Mouse (Mus musculus) lung, adult 2 months (tissue): ENCODE results near the gene 1700001O22Rik.

Experiments
- CTCF ChIP-seq: fragments of 200-500 bp; IDR thresholded peaks from 2 replicates; pipeline ENCODE4 v1.5.1; 2011; ENCODE audit warnings: mild to moderate bottlenecking, low read length, control low read depth; ENCODE audit not compliant: insufficient read depth
- POLR2A ChIP-seq: fragments of 200-500 bp; IDR thresholded peaks from 2 replicates; pipeline ENCODE4 v1.6.1; 2011; ENCODE audit warnings: low read depth, mild to moderate bottlenecking, control low read depth, low read length, borderline replicate concordance; ENCODE audit errors: extremely low read depth

DNA sequence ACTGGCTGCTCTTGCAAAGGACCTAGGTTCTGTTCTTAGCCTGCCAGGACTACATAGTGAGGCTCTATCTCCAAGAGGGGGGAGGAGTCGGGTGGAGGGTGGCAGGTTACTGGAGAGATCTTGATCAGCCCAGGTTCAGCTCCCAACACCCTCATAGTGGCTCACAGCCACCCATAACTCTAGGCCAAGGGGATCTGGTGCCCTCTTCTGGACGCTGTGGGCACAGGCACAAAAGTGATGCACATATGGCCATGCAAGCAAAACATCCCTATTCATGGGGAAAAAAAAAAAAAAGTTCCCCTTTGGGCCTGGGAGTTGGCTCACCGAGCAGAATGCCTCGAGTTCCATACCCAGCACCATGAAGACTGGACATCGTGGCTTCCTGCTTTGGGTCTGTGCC is 25.9 kb upstream of the 1700001O22Rik start:
- peak; percentile 50 for TF ChIP-seq CTCF
- no peak for TF ChIP-seq POLR2A
